Mouse (Mus musculus) cerebellum, adult (tissue): Measurements from ENCODE around the gene Slc5a7.

Experiments used
- ATAC-seq: cut with Nextera tagmentation; 2 replicates; pipeline ENCODE4 v1.9.2; 2017; ENCODE audit warnings: mild to moderate bottlenecking, moderate library complexity, mixed read lengths; ENCODE audit not compliant: insufficient number of reproducible peaks, low FRiP score, low TSS enrichment

Slc5a7 gene

GRCm38 (mm10) chr17:54298934-54299333, at the start of gene Slc5a7:
Gene Slc5a7 (minus strand): TSS chr17:54299034.
- no peak for ATAC-seq

DNA sequence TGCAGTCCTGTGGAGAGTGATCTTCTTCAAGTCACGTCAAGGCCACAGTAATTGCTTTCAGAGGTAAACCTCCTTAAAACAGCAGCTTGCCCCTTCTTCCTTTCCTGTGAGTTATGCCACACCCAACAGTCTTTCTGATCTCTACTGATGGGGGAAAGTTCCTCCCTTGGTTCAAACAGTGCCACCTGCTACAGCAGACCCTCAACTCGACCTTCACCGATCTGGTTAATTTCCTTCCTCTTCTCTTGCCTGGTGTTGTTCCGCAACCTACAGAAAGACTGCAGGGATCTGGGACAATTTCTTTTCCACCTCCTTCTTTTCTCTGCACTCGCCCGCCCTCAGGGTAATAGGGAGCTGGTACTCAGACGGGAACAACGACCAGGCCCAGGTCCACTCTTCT, 48.8 kb upstream of the Slc5a7 start:
- no peak for ATAC-seq

- no peak for ATAC-seq
Measured at GRCm38 (mm10) chr17:54343395-54343794, 44.6 kb upstream of the Slc5a7 start.

GRCm38 (mm10) chr17:54298232-54298924, 456 bp downstream of the Slc5a7 start:
- ATAC-seq, result no peak

GRCm38 (mm10) chr17:54250783-54251182, 48.1 kb downstream of the Slc5a7 start:
- no peak for ATAC-seq

DNA sequence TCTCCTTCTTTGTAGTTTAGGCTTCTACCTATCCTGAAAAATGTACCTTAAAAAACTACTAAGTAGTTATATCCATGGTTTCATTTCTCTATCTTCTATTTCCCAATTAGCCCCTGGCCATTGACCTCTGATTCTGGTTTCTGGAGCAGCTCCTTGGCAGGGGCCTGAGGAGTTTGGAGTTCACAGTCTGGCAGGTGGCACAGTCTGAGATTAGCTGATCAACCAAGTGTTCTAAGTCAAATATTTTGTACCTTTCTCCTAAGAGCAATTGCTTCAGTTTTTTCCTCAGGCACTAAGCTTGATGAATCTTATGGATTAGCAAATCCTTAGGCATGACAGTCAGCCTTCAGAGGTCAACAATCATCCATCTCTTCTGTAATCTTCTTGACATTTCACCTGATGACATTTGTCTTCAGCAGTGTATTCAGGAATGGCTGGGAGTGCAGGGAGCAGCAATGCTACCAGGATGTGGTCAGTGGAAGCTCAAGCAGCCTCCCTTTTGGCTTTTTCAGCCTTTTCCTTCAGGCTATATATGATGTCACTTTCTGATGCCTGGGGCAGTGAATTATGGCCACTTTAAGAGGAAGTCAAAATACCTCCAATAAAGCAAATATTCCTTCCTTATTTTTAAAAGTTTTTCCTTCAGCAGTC, 55.1 kb downstream of the Slc5a7 start:
- no peak for ATAC-seq

GRCm38 (mm10) chr17:54239435-54239834, 59.4 kb downstream of the Slc5a7 start:
- ATAC-seq, result no peak
